Mouse (Mus musculus) embryonic fibroblast, embryonic 13.5 days (primary cell): ENCODE measurements around the gene Stradb.

Experiments
- CTCF ChIP-seq: IDR thresholded peaks from 2 replicates; pipeline ENCODE4 v1.5.1; 2011; ENCODE audit warnings: mild to moderate bottlenecking, control low read depth, low read length, moderate library complexity, borderline replicate concordance; ENCODE audit not compliant: insufficient read depth
- POLR2A ChIP-seq: IDR thresholded peaks from 2 replicates; pipeline ENCODE4 v1.6.1; 2011; ENCODE audit warnings: low read depth, mild to moderate bottlenecking, control low read depth, low read length, moderate library complexity

GRCm38 (mm10) chr1:58967534-58967933 is 5.8 kb upstream of the Stradb start:
- TF ChIP-seq CTCF (no peak), POLR2A (no peak)
